Mouse (Mus musculus) liver, embryonic 14.5 days (tissue): ENCODE data around the gene Hdac4.

Source experiments
- CTCF ChIP-seq: IDR thresholded peaks from 2 replicates; pipeline ENCODE4 v1.5.1; 2016; ENCODE audit warnings: antibody characterized with exemption, low read depth, control low read depth
- EP300 ChIP-seq: IDR thresholded peaks from 2 replicates; pipeline ENCODE4 v1.6.1; 2016; ENCODE audit warnings: antibody characterized with exemption, low read depth

DNA sequence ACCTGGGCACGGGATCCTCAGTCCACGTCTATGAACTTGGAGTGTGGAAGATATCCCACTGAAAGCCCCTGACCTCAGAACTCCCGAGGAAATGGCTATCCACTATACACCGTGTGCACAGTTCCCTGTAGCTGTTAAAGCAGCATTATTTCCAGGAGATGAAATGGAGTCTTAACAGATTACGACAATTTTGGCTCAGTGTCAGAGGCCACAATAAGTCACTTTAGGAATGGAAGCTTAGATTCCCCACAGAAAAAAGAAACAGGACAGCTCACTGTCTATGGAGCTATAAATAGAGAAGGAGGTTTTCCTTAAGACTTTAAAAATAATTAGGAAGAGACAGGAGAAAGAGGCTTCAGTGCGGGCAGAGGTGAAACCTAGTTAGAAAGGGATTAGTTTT is 120.2 kb downstream of the Hdac4 start:
- TF ChIP-seq EP300 (no peak), CTCF (no peak)
